Mouse (Mus musculus): ENCODE measurements around the gene Tigd3. TPM values are rescaled to one million over a fixed set of nuclear protein-coding genes. Genes with fewer than 3 reads are reported as not detected.
A peak's percentile ranks its signal among the peaks of the same experiment; 100 is the strongest.

Tigd3 gene
- total and polyA plus RNA-seq, 3 experiments, result 2.1 to 2.2 TPM; not detected in 1

- TF ChIP-seq CHD1 (IDR thresholded peaks at IDR 0.05; ENCODE audit: low read depth, low read length), result no peak
- no peak for TF ChIP-seq MAX (IDR thresholded peaks at IDR 0.05; ENCODE audit: low read length)
- no peak for TF ChIP-seq CTCF (IDR thresholded peaks at IDR 0.05 in 2 of 3, conservative IDR thresholded peaks at IDR 0.05 in 1 of 3; ENCODE audit: control insufficient read depth in 1 of 3, insufficient read depth in 1 of 3, low read depth in 2 of 3, low read length in 3 of 3, poor library complexity in 1 of 3, severe bottlenecking in 1 of 3)
- TF ChIP-seq MXI1 (IDR thresholded peaks at IDR 0.05; ENCODE audit: low read depth, low read length), result no peak
- peak; percentile 74 for TF ChIP-seq SIN3A (IDR thresholded peaks at IDR 0.05; ENCODE audit: low read length)
- TF ChIP-seq POLR2AphosphoS5 (IDR thresholded peaks at IDR 0.05; ENCODE audit: borderline replicate concordance, low read depth, low read length), result no peak
- peak; percentile 17 to 47; a peak in 1 of 4 replicates for TF ChIP-seq POLR2A (IDR thresholded peaks at IDR 0.05; ENCODE audit: control insufficient read depth in 1 of 2, insufficient read depth in 1 of 2, low read depth in 1 of 2, low read length in 2 of 2, poor library complexity in 1 of 2)
- TF ChIP-seq USF1 (IDR thresholded peaks at IDR 0.05; ENCODE audit: low read depth, low read length), result no peak
- no peak for TF ChIP-seq GATA1 (IDR thresholded peaks at IDR 0.05; ENCODE audit: low read depth, low read length)
- TF ChIP-seq MYC (IDR thresholded peaks at IDR 0.05; ENCODE audit: low read depth, low read length), result no peak
- TF ChIP-seq RCOR1 (IDR thresholded peaks at IDR 0.05; ENCODE audit: low read depth, low read length), result no peak
- no peak for TF ChIP-seq UBTF (IDR thresholded peaks at IDR 0.05; ENCODE audit: borderline replicate concordance, insufficient read depth, low read depth, low read length)
- TF ChIP-seq USF2 (IDR thresholded peaks at IDR 0.05; ENCODE audit: borderline replicate concordance in 1 of 2, insufficient read depth in 1 of 2, low read depth in 1 of 2, low read length in 2 of 2), result no peak
- TF ChIP-seq ELF1 (IDR thresholded peaks at IDR 0.05; ENCODE audit: low read depth, low read length), result peak; percentile 82
- TF ChIP-seq MYB (IDR thresholded peaks at IDR 0.05; ENCODE audit: low read depth, low read length), result no peak
- TF ChIP-seq ZKSCAN1 (IDR thresholded peaks at IDR 0.05; ENCODE audit: low read depth, low read length), result no peak
- TF ChIP-seq SMC3 (IDR thresholded peaks at IDR 0.05; ENCODE audit: low read depth, low read length), result no peak
- TF ChIP-seq EP300 (IDR thresholded peaks at IDR 0.05; ENCODE audit: low read depth in 1 of 2, low read length in 2 of 2), result 0 out of 4 replicates have a peak, but pooled peaks of 1 of the 2 experiments have one; percentile 39
- TF ChIP-seq ZNF384 (IDR thresholded peaks at IDR 0.05; ENCODE audit: low read depth, low read length), result peak; percentile 95
- TF ChIP-seq GABPA (IDR thresholded peaks at IDR 0.05; ENCODE audit: low read depth, low read length), result no peak; the same call in 1 of the 2 replicates
- TF ChIP-seq CHD2 (IDR thresholded peaks at IDR 0.05; ENCODE audit: low read length), result no peak
- no peak for TF ChIP-seq HCFC1 (IDR thresholded peaks at IDR 0.05; ENCODE audit: low read depth, low read length)
- TF ChIP-seq BHLHE40 (IDR thresholded peaks at IDR 0.05; ENCODE audit: borderline replicate concordance, low read depth, low read length), result no peak
- peak; percentile 78 for TF ChIP-seq ETS1 (IDR thresholded peaks at IDR 0.05; ENCODE audit: low read depth, low read length)
- no peak for TF ChIP-seq NELFE (IDR thresholded peaks at IDR 0.05; ENCODE audit: low read depth, low read length)
- TF ChIP-seq TCF12 (IDR thresholded peaks at IDR 0.05; ENCODE audit: low read depth, low read length), result no peak
- TF ChIP-seq TBP (IDR thresholded peaks at IDR 0.05; ENCODE audit: low read depth, low read length), result no peak
- no peak for TF ChIP-seq MAZ (IDR thresholded peaks at IDR 0.05; ENCODE audit: low read depth, low read length)
- TF ChIP-seq KAT2A (conservative IDR thresholded peaks at IDR 0.05; ENCODE audit: low read depth, low read length), result no peak
- TF ChIP-seq RAD21 (IDR thresholded peaks at IDR 0.05; ENCODE audit: low read depth, low read length), result no peak
- no peak for TF ChIP-seq POLR2AphosphoS2 (IDR thresholded peaks at IDR 0.05; ENCODE audit: low read length)
- no peak for TF ChIP-seq MAFK (IDR thresholded peaks at IDR 0.05; ENCODE audit: borderline replicate concordance, low read depth, low read length)
- TF ChIP-seq MEF2A (IDR thresholded peaks at IDR 0.05; ENCODE audit: extremely low read depth, insufficient replicate concordance, low read depth, low read length, poor library complexity, severe bottlenecking), result peak; percentile 81; the same call in 1 of the 2 replicates
- no peak for TF ChIP-seq E2F4 (IDR thresholded peaks at IDR 0.05; ENCODE audit: borderline replicate concordance, low read depth, low read length)
- TF ChIP-seq TAL1 (IDR thresholded peaks at IDR 0.05; ENCODE audit: low read length), result no peak
- Histone ChIP-seq H3K27me3 (ENCODE audit: control insufficient read depth in 1 of 2, insufficient read depth in 2 of 2, low read length in 2 of 2) (no peaks in the 10 kb centered on the region), H3K4me1 (ENCODE audit: control insufficient read depth in 1 of 2, insufficient read depth in 2 of 2, low read length in 2 of 2) (peaks cover 5 to 25% of the 10 kb centered on the region in 2 experiments), H3K79me2 (ENCODE audit: control insufficient read depth, insufficient read depth, low read length, poor library complexity) (peaks cover 38% of the 10 kb centered on the region), H3K9ac (ENCODE audit: control insufficient read depth, low read depth, low read length, poor library complexity, severe bottlenecking) (peak overlapping the region; percentile 93), H3K36me3 (ENCODE audit: control insufficient read depth in 1 of 2, insufficient read depth in 2 of 2, low read length in 2 of 2) (peaks cover 0 to 23% of the 10 kb centered on the region in 2 experiments; a peak in 3 of 4 replicates), H3K9me3 (replicated peaks; ENCODE audit: insufficient read depth, low read length) (no peaks in the 10 kb centered on the region), H3K27ac (ENCODE audit: control insufficient read depth, low read depth, low read length) (peak overlapping the region; percentile 96), H3K4me3 (ENCODE audit: control insufficient read depth in 1 of 2, insufficient read depth in 1 of 2, low read depth in 2 of 2, low read length in 2 of 2) (no peak overlapping the region)
- DNase-seq (ENCODE audit: low read depth, low spot score), result peak; percentile 73
Measured at GRCm38 (mm10) chr19:5841389-5841946, 52.5 kb downstream of the Tigd3 start.

Measured in MEL (cell line).